In the genomic region with DNA sequence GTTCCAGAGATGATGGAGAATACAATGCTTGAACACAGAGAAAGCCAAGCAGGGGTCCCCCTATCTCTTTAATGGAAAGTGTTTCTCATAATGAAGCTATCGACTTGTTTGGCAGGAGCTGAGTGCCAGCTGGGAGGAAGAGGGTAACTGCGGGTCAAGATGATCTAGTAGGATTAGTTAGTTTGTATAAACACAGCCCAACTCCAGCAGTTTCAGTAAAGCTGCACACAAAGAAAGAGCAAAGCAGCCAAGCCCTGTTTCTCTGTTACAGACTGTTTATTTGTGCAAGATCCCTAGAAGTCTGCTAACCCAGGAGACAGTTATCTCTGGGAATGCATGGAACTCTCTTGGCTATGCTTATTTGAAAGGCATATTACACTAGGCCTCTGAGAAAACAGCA, we compare ENCODE assay signal across 12 mouse cellular contexts.
DNase-seq lines count a peak whose midpoint lies in the region; ATAC-seq and TF ChIP-seq lines count a peak whose summit lies in the region.
"Had no signal": no experiment of that assay in that cellular context is flagged by ENCODE, and none has a peak within 500 bp of the region (broad histone marks: within the 10 kb centered on the region; RNA-seq: fewer than 3 reads in every experiment).

No protein-coding gene starts in this region.

- intact Hi-C loops in left cerebral cortex, postnatal 10 days (cut with DNase I) = no loop called here

- H3K4me1 ChIP-seq in kidney, embryonic 16.5 days (ENCODE audit: insufficient read depth, low read length) = peaks cover 9% of the 10 kb centered on the region; the same call in 1 of the 2 replicates
- no peaks in the 10 kb centered on the region for H3K4me1 ChIP-seq in embryonic facial prominence, embryonic 14.5 days (ENCODE audit: control insufficient read depth, insufficient read depth, low read length)
- no peaks in the 10 kb centered on the region for H3K4me1 ChIP-seq in stomach, postnatal 0 days (replicated peaks; ENCODE audit: control insufficient read depth, insufficient read depth)
- H3K4me1 ChIP-seq: neural tube, embryonic 12.5 days had no signal

- TF ChIP-seq CTCF in stomach, postnatal 0 days (IDR thresholded peaks at IDR 0.05; ENCODE audit: low read depth) = no peak

- ATAC-seq in kidney, embryonic 16.5 days (ENCODE audit: low FRiP score, low TSS enrichment) = 0 out of 2 replicates have a peak, but pooled peaks have one; percentile 23
- peak; percentile 30; the same call in 1 of the 2 replicates for ATAC-seq in embryonic facial prominence, embryonic 14.5 days (ENCODE audit: low read depth)
- ATAC-seq in stomach, postnatal 0 days (ENCODE audit: low FRiP score, low TSS enrichment) = no peak; the same call in 1 of the 2 replicates

- no peak overlapping the region for H3K9ac ChIP-seq in kidney, embryonic 16.5 days (replicated peaks; ENCODE audit: low read length)
- no peak overlapping the region for H3K9ac ChIP-seq in embryonic facial prominence, embryonic 14.5 days (ENCODE audit: low read depth, low read length)
- H3K9ac ChIP-seq in stomach, postnatal 0 days (ENCODE audit: low read length) = no peak overlapping the region
- H3K9ac ChIP-seq: neural tube, embryonic 12.5 days had no signal

- no peaks in the 10 kb centered on the region for H3K27me3 ChIP-seq in kidney, embryonic 16.5 days (ENCODE audit: insufficient read depth, low read length)
- no peaks in the 10 kb centered on the region for H3K27me3 ChIP-seq in embryonic facial prominence, embryonic 14.5 days (replicated peaks; ENCODE audit: control insufficient read depth, insufficient read depth, low read length)
- no peaks in the 10 kb centered on the region for H3K27me3 ChIP-seq in stomach, postnatal 0 days (ENCODE audit: control insufficient read depth, insufficient read depth, low read length)
- H3K27me3 ChIP-seq: neural tube, embryonic 12.5 days had no signal

- H3K9me3 ChIP-seq in kidney, embryonic 16.5 days (ENCODE audit: low read length) = no peaks in the 10 kb centered on the region
- H3K9me3 ChIP-seq in embryonic facial prominence, embryonic 14.5 days (ENCODE audit: control insufficient read depth, low read length) = no peaks in the 10 kb centered on the region
- H3K9me3 ChIP-seq in stomach, postnatal 0 days (ENCODE audit: control insufficient read depth, low read length) = no peaks in the 10 kb centered on the region
- H3K9me3 ChIP-seq: neural tube, embryonic 12.5 days had no signal

- no peak for TF ChIP-seq EP300 in stomach, postnatal 0 days (optimal IDR thresholded peaks at IDR 0.05)

- no peak overlapping the region for H3K4me2 ChIP-seq in kidney, embryonic 16.5 days (replicated peaks; ENCODE audit: low read depth, low read length)
- no peak overlapping the region for H3K4me2 ChIP-seq in embryonic facial prominence, embryonic 14.5 days (ENCODE audit: low read depth, low read length)
- no peak overlapping the region for H3K4me2 ChIP-seq in stomach, postnatal 0 days (replicated peaks; ENCODE audit: low read depth)
- H3K4me2 ChIP-seq: liver, embryonic 11.5 days; neural tube, embryonic 12.5 days had no signal

- no peak overlapping the region for H3K4me3 ChIP-seq in kidney, embryonic 16.5 days (ENCODE audit: low read length)
- H3K4me3 ChIP-seq in embryonic facial prominence, embryonic 14.5 days (ENCODE audit: low read depth, low read length) = no peak overlapping the region
- no peak overlapping the region for H3K4me3 ChIP-seq in stomach, postnatal 0 days (ENCODE audit: low read depth, low read length)
- H3K4me3 ChIP-seq: neural tube, embryonic 12.5 days had no signal

- H3K27ac ChIP-seq in kidney, embryonic 16.5 days (ENCODE audit: low read length) = peak overlapping the region; percentile 63; the same call in 1 of the 2 replicates
- H3K27ac ChIP-seq in embryonic facial prominence, embryonic 14.5 days (replicated peaks; ENCODE audit: low read depth, low read length) = no peak overlapping the region
- H3K27ac ChIP-seq in stomach, postnatal 0 days (replicated peaks) = peak overlapping the region; percentile 31
- H3K27ac ChIP-seq: neural tube, embryonic 12.5 days had no signal

- H3K36me3 ChIP-seq in kidney, embryonic 16.5 days (ENCODE audit: insufficient read depth, low read length) = no peaks in the 10 kb centered on the region
- no peaks in the 10 kb centered on the region for H3K36me3 ChIP-seq in embryonic facial prominence, embryonic 14.5 days (ENCODE audit: control insufficient read depth, insufficient read depth, low read length)
- H3K36me3 ChIP-seq in stomach, postnatal 0 days (ENCODE audit: control insufficient read depth, insufficient read depth, low read length) = no peaks in the 10 kb centered on the region
- H3K36me3 ChIP-seq: neural tube, embryonic 12.5 days had no signal

- 26% methylated on average over 2 of the region's 2 CpGs for WGBS in kidney, embryonic 16.5 days
- WGBS in embryonic facial prominence, embryonic 14.5 days = 25% methylated on average over 2 of the region's 2 CpGs
- 6% methylated on average over 2 of the region's 2 CpGs for WGBS in stomach, postnatal 0 days

- DNase-seq in kidney, adult 8-10 months = no peak
- peak; percentile 11 for DNase-seq in retina, postnatal 1 day
- DNase-seq in retina, embryonic 14.5 days (ENCODE audit: low spot score) = no peak
- DNase-seq in embryonic facial prominence, embryonic 14.5 days (ENCODE audit: low spot score) = peak; percentile 59
- DNase-seq in stomach, postnatal 0 days (ENCODE audit: low spot score) = no peak
- no peak for DNase-seq in left cerebral cortex, postnatal 10 days (ENCODE audit: extremely low spot score in 1 of 2, low spot score in 2 of 2)
- no peak for DNase-seq in frontal cortex, postnatal 36 days (ENCODE audit: low spot score in 2 of 2)
- DNase-seq: heart, adult 11 months; thymus, postnatal 36 days had no signal

Comparison
In these comparisons a context has a peak if more than half of its experiments do, and no peak if none do; other contexts are left out.
1. DNase-seq: peak in retina, postnatal 1 day (single experiment) and embryonic facial prominence, embryonic 14.5 days (single experiment); none in kidney, adult 8-10 months (0 of 2), retina, embryonic 14.5 days (single experiment), stomach, postnatal 0 days (single experiment), left cerebral cortex, postnatal 10 days (0 of 2) and frontal cortex, postnatal 36 days (0 of 2).